Mouse (Mus musculus) MEL (cell line): ENCODE measurements around the gene Sec14l4. TPM values are rescaled to one million over a fixed set of nuclear protein-coding genes. Genes with fewer than 3 reads are reported as not detected.

Source experiments
- DNase-seq: peaks from one replicate; pipeline ENCODE4 v3.0.0; 2011; ENCODE audit warnings: low read depth, low spot score
- H3K27ac ChIP-seq: 2 replicates; pipeline ENCODE4 v1.5.1; 2012; ENCODE audit warnings: low read depth, mild to moderate bottlenecking, control low read depth, low read length, moderate library complexity; ENCODE audit not compliant: control insufficient read depth
- H3K27me3 ChIP-seq, 2 experiments: fragments of 150-350 bp in 1 of 2; sonication (generic) in 1 of 2; 2 replicates each; pipeline ENCODE4 v1.6.1; 2012; ENCODE audit warnings: low read length in 2 of 2, mild to moderate bottlenecking in 2 of 2, improper control_type of control experiment in 1 of 2, moderate library complexity in 1 of 2; ENCODE audit not compliant: insufficient read depth in 2 of 2, control insufficient read depth in 1 of 2
- H3K36me3 ChIP-seq, 2 experiments: 2 replicates each; pipeline ENCODE4 v1.6.1; 2012 to 2014; ENCODE audit warnings: low read length in 2 of 2, improper control_type of control experiment in 1 of 2, inconsistent platforms in 1 of 2, mild to moderate bottlenecking in 1 of 2; ENCODE audit not compliant: insufficient read depth in 2 of 2, control insufficient read depth in 1 of 2
- H3K4me1 ChIP-seq, 2 experiments: fragments of 150-350 bp in 1 of 2; sonication (generic) in 1 of 2; 2 replicates each; pipeline ENCODE4 v1.6.1; 2012; ENCODE audit warnings: low read length in 2 of 2, improper control_type of control experiment in 1 of 2, mild to moderate bottlenecking in 1 of 2; ENCODE audit not compliant: insufficient read depth in 2 of 2, control insufficient read depth in 1 of 2
- H3K4me3 ChIP-seq, 2 experiments: fragments of 150-350 bp in 1 of 2; sonication (generic) in 1 of 2; 2 replicates each; pipeline ENCODE4 v1.5.1; 2012; ENCODE audit warnings: low read depth in 2 of 2, low read length in 2 of 2, mild to moderate bottlenecking in 2 of 2, moderate library complexity in 2 of 2, control low read depth in 1 of 2, improper control_type of control experiment in 1 of 2; ENCODE audit not compliant: control insufficient read depth in 1 of 2, insufficient read depth in 1 of 2
- H3K79me2 ChIP-seq: 2 replicates; pipeline ENCODE4 v1.6.1; 2012; ENCODE audit warnings: mild to moderate bottlenecking, low read length, moderate library complexity; ENCODE audit not compliant: control insufficient read depth, poor library complexity, insufficient read depth
- H3K9ac ChIP-seq: 2 replicates; pipeline ENCODE4 v1.6.1; 2012; ENCODE audit warnings: low read depth, mild to moderate bottlenecking, control low read depth, low read length, moderate library complexity; ENCODE audit not compliant: control insufficient read depth, poor library complexity, severe bottlenecking
- H3K9me3 ChIP-seq: fragments of 150-350 bp; sonication (generic); replicated peaks from 2 replicates; pipeline ENCODE4 v1.6.1; 2012; ENCODE audit warnings: mild to moderate bottlenecking, low read length, improper control_type of control experiment, moderate library complexity; ENCODE audit not compliant: insufficient read depth
- CHD1 ChIP-seq: IDR thresholded peaks from 2 replicates; pipeline ENCODE4 v1.6.1; 2012; ENCODE audit warnings: low read depth, mild to moderate bottlenecking, inconsistent platforms, low read length, improper control_type of control experiment
- CHD2 ChIP-seq: IDR thresholded peaks from 2 replicates; pipeline ENCODE4 v1.6.1; 2011; ENCODE audit warnings: low read length, improper control_type of control experiment
- CTCF ChIP-seq, 3 experiments: IDR thresholded peaks in 2 of 3; conservative IDR thresholded peaks in 1 of 3; 2 replicates each; pipeline ENCODE4 v1.5.1; 2011 to 2012; ENCODE audit warnings: low read length in 3 of 3, low read depth in 2 of 3, mild to moderate bottlenecking in 2 of 3, improper control_type of control experiment in 1 of 3, inconsistent platforms in 1 of 3, mixed read lengths in 1 of 3, moderate library complexity in 1 of 3; ENCODE audit not compliant: control insufficient read depth in 1 of 3, insufficient read depth in 1 of 3, poor library complexity in 1 of 3, severe bottlenecking in 1 of 3
- E2F4 ChIP-seq: IDR thresholded peaks from 2 replicates; pipeline ENCODE4 v1.6.1; 2011; ENCODE audit warnings: low read depth, low read length, improper control_type of control experiment, borderline replicate concordance
- EP300 ChIP-seq, 2 experiments: IDR thresholded peaks; 2 replicates each; pipeline ENCODE4 v1.6.1; 2011; ENCODE audit warnings: improper control_type of control experiment in 2 of 2, low read length in 2 of 2, low read depth in 1 of 2, mild to moderate bottlenecking in 1 of 2
- ETS1 ChIP-seq: IDR thresholded peaks from 2 replicates; pipeline ENCODE4 v1.6.1; 2012; ENCODE audit warnings: low read depth, mild to moderate bottlenecking, inconsistent platforms, low read length, improper control_type of control experiment, moderate library complexity
- JUND ChIP-seq: IDR thresholded peaks from 2 replicates; pipeline ENCODE4 v1.6.1; 2011; ENCODE audit warnings: low read depth, mild to moderate bottlenecking, improper control_type of control experiment, low read length
- KAT2A ChIP-seq: conservative IDR thresholded peaks from 2 replicates; pipeline ENCODE4 v1.6.1; 2012; ENCODE audit warnings: low read depth, low read length, improper control_type of control experiment, inconsistent platforms
- MAFK ChIP-seq: IDR thresholded peaks from 2 replicates; pipeline ENCODE4 v1.6.1; 2011; ENCODE audit warnings: low read depth, mild to moderate bottlenecking, low read length, improper control_type of control experiment, borderline replicate concordance
- MAX ChIP-seq: IDR thresholded peaks from 2 replicates; pipeline ENCODE4 v1.6.1; 2011; ENCODE audit warnings: low read length, improper control_type of control experiment
- MYB ChIP-seq: IDR thresholded peaks from 2 replicates; pipeline ENCODE4 v1.6.1; 2011; ENCODE audit warnings: mild to moderate bottlenecking, low read depth, low read length, improper control_type of control experiment
- MYC ChIP-seq: IDR thresholded peaks from 2 replicates; pipeline ENCODE4 v1.6.1; 2011; ENCODE audit warnings: low read depth, mild to moderate bottlenecking, low read length, improper control_type of control experiment, moderate library complexity
- NRF1 ChIP-seq: IDR thresholded peaks from 2 replicates; pipeline ENCODE4 v1.6.1; 2014; ENCODE audit warnings: low read depth, mild to moderate bottlenecking, inconsistent platforms, low read length, improper control_type of control experiment, moderate library complexity; ENCODE audit not compliant: poor library complexity, insufficient read depth, severe bottlenecking
- POLR2AphosphoS2 ChIP-seq: IDR thresholded peaks from 2 replicates; pipeline ENCODE4 v1.6.1; 2011; ENCODE audit warnings: low read length, improper control_type of control experiment
- RCOR1 ChIP-seq: IDR thresholded peaks from 2 replicates; pipeline ENCODE4 v1.6.1; 2012; ENCODE audit warnings: low read depth, mild to moderate bottlenecking, inconsistent platforms, low read length, improper control_type of control experiment
- SIN3A ChIP-seq: IDR thresholded peaks from 2 replicates; pipeline ENCODE4 v1.6.1; 2012; ENCODE audit warnings: low read length, improper control_type of control experiment, inconsistent platforms
- SMC3 ChIP-seq: IDR thresholded peaks from 2 replicates; pipeline ENCODE4 v1.6.1; 2011; ENCODE audit warnings: low read depth, low read length, improper control_type of control experiment
- TAL1 ChIP-seq: IDR thresholded peaks from 2 replicates; pipeline ENCODE4 v1.6.1; 2012; ENCODE audit warnings: mild to moderate bottlenecking, inconsistent platforms, low read length, moderate library complexity, mixed read lengths
- TBP ChIP-seq: IDR thresholded peaks from 2 replicates; pipeline ENCODE4 v1.8.0; 2011; ENCODE audit warnings: low read depth, low read length, improper control_type of control experiment
- TCF12 ChIP-seq: IDR thresholded peaks from 2 replicates; pipeline ENCODE4 v1.6.1; 2014; ENCODE audit warnings: low read depth, mild to moderate bottlenecking, inconsistent platforms, low read length, improper control_type of control experiment, moderate library complexity
- ZC3H11A ChIP-seq: IDR thresholded peaks from 2 replicates; pipeline ENCODE4 v1.6.1; 2012; ENCODE audit warnings: low read depth, mild to moderate bottlenecking, inconsistent platforms, low read length, improper control_type of control experiment
- ZKSCAN1 ChIP-seq: IDR thresholded peaks from 2 replicates; pipeline ENCODE4 v1.6.1; 2012; ENCODE audit warnings: low read depth, mild to moderate bottlenecking, inconsistent platforms, low read length, improper control_type of control experiment, moderate library complexity
- ZMIZ1 ChIP-seq: IDR thresholded peaks from 2 replicates; pipeline ENCODE4 v1.6.1; 2012; ENCODE audit warnings: low read depth, mild to moderate bottlenecking, inconsistent platforms, low read length, improper control_type of control experiment, moderate library complexity
- polyA plus RNA-seq, 2 experiments: library from polyadenylated mRNA; stranded (reverse) in 1 of 2; unstranded in 1 of 2; fragments of >175 nt in 1 of 2; fragments of >200 nt in 1 of 2; gene quantifications; 2 replicates each; pipeline versions ENCODE4 v1.2.1 to v1.2.4; 2012; ENCODE audit warnings: low replicate concordance in 2 of 2, low read depth in 1 of 2; ENCODE audit not compliant: insufficient read length in 2 of 2, insufficient read depth in 1 of 2, missing spikeins in 1 of 2
- total RNA-seq: library from RNA; depleted of rRNA; stranded (reverse); fragments of 300-350 nt; gene quantifications from 2 replicates; pipeline ENCODE4 v1.2.3, GENCODE M21; 2012; rRNA removed

Gene Sec14l4
- total RNA-seq (not detected in 2 replicates), polyA plus RNA-seq (not detected)

- H3K4me3 ChIP-seq, result no peak within 1 kb of the TSS
- H3K4me1 ChIP-seq, result peaks cover 0 to 12% of the 10 kb centered on the region in 2 experiments; a peak in 2 of 4 replicates
- DNase-seq, result no peak
- H3K27ac ChIP-seq, result no peak within 1 kb of the TSS
- TF ChIP-seq CTCF (IDR thresholded peaks at IDR 0.05 in 2 of 3, conservative IDR thresholded peaks at IDR 0.05 in 1 of 3; ENCODE audit: control insufficient read depth in 1 of 3, insufficient read depth in 1 of 3, low read depth in 2 of 3, low read length in 3 of 3, poor library complexity in 1 of 3, severe bottlenecking in 1 of 3), result no peak
- TF ChIP-seq SMC3, result no peak
- TF ChIP-seq TAL1, result no peak
- no peak for TF ChIP-seq ZKSCAN1
- no peak for TF ChIP-seq NRF1
- TF ChIP-seq MYC, result no peak
- TF ChIP-seq TBP, result no peak
- TF ChIP-seq ZC3H11A, result no peak
- TF ChIP-seq ETS1, result no peak
- no peak for TF ChIP-seq JUND
- no peak for TF ChIP-seq MAFK
- TF ChIP-seq, all 39 proteins: peak for 0
- no peaks in the 10 kb centered on the region for H3K79me2 ChIP-seq
- peaks cover 0 to 7% of the 10 kb centered on the region in 2 experiments; a peak in 2 of 4 replicates for H3K36me3 ChIP-seq
- H3K9me3 ChIP-seq, result no peaks in the 10 kb centered on the region
- H3K9ac ChIP-seq, result no peak within 1 kb of the TSS
- no peaks in the 10 kb centered on the region for H3K27me3 ChIP-seq
These were observed at the start of gene Sec14l4 for GRCm38 (mm10) chr11:4031126-4031941. TSS of gene Sec14l4 (plus strand) at chr11:4031462.

- no peaks in the 10 kb centered on the region for H3K9me3 ChIP-seq
- TF ChIP-seq TAL1, result no peak
- TF ChIP-seq ZMIZ1, result no peak
- no peak for TF ChIP-seq MAX
- TF ChIP-seq POLR2AphosphoS2, result no peak; the same call in 1 of the 2 replicates
- TF ChIP-seq KAT2A, result no peak
- TF ChIP-seq MYB, result no peak
- TF ChIP-seq SIN3A, result no peak
- no peak for TF ChIP-seq TCF12
- no peak for TF ChIP-seq CHD1
- no peak for TF ChIP-seq E2F4
- no peak for TF ChIP-seq EP300 (IDR thresholded peaks at IDR 0.05; ENCODE audit: low read depth in 1 of 2, low read length in 2 of 2)
- TF ChIP-seq SMC3, result no peak
- TF ChIP-seq NRF1, result no peak
- no peak for TF ChIP-seq RCOR1
- no peak for TF ChIP-seq CHD2
- TF ChIP-seq, all 39 proteins: peak for 0
- H3K36me3 ChIP-seq, result peaks cover 0 to 14% of the 10 kb centered on the region in 2 experiments; a peak in 2 of 4 replicates
- no peaks in the 10 kb centered on the region for H3K4me1 ChIP-seq
- H3K9ac ChIP-seq, result no peak overlapping the region
- no peak overlapping the region for H3K4me3 ChIP-seq
- H3K27ac ChIP-seq, result no peak overlapping the region
- no peaks in the 10 kb centered on the region for H3K27me3 ChIP-seq
- DNase-seq, result no peak
- no peaks in the 10 kb centered on the region for H3K79me2 ChIP-seq
These were observed 49.7 kb upstream of the Sec14l4 start for GRCm38 (mm10) chr11:3981536-3981935.
